Mouse (Mus musculus) liver, adult 2 months (tissue): Measurements from ENCODE around the gene Ppara. TPM values are rescaled to one million over a fixed set of nuclear protein-coding genes. Genes with fewer than 3 reads are reported as not detected.

Source experiments
- DNase-seq: peaks from one replicate; pipeline ENCODE4 v3.0.0-alpha.2; 2011; ENCODE audit warnings: low read depth, low spot score; ENCODE audit errors: extremely low read depth
- H3K27ac ChIP-seq: fragments of 200-500 bp; replicated peaks from 2 replicates; pipeline ENCODE4 v1.5.1; 2012; ENCODE audit warnings: low read depth, mild to moderate bottlenecking, control low read depth, inconsistent platforms, low read length; ENCODE audit not compliant: insufficient read depth
- H3K27me3 ChIP-seq: fragments of 200-500 bp; 2 replicates; pipeline ENCODE4 v1.6.1; 2012; ENCODE audit warnings: mild to moderate bottlenecking, moderate library complexity, low read length, inconsistent platforms; ENCODE audit not compliant: control insufficient read depth, insufficient read depth
- H3K36me3 ChIP-seq: fragments of 200-500 bp; 2 replicates; pipeline ENCODE4 v1.6.1; 2012; ENCODE audit warnings: low read length, inconsistent platforms; ENCODE audit not compliant: control insufficient read depth, insufficient read depth
- H3K4me1 ChIP-seq: fragments of 200-500 bp; 2 replicates; pipeline ENCODE4 v1.6.1; 2011; ENCODE audit warnings: low read length; ENCODE audit not compliant: control insufficient read depth, insufficient read depth
- H3K4me3 ChIP-seq: fragments of 200-500 bp; 2 replicates; pipeline ENCODE4 v1.5.1; 2011; ENCODE audit warnings: low read depth, mild to moderate bottlenecking, control low read depth, low read length, moderate library complexity; ENCODE audit not compliant: insufficient read depth
- H3K79me2 ChIP-seq: fragments of 200-500 bp; 2 replicates; pipeline ENCODE4 v1.6.1; 2012; ENCODE audit warnings: inconsistent platforms, mild to moderate bottlenecking, low read length, moderate library complexity; ENCODE audit not compliant: control insufficient read depth, insufficient read depth
- H3K9ac ChIP-seq: fragments of 200-500 bp; 2 replicates; pipeline ENCODE4 v1.6.1; 2012; ENCODE audit warnings: low read depth, mild to moderate bottlenecking, control low read depth, inconsistent platforms, low read length
- CTCF ChIP-seq: fragments of 200-500 bp; IDR thresholded peaks from 2 replicates; pipeline ENCODE4 v1.5.1; 2011; ENCODE audit warnings: low read depth, low read length, control low read depth
- POLR2A ChIP-seq: fragments of 200-500 bp; IDR thresholded peaks from 2 replicates; pipeline ENCODE4 v1.6.1; 2011; ENCODE audit warnings: low read length, control low read depth; ENCODE audit not compliant: insufficient read depth; ENCODE audit errors: extremely low read depth
- WGBS: fragments of 180-500 bp; shearing (Covaris S2); methylation state at CpG from one replicate; pipeline ENCODE4 v1.1.7; 2018; 5-methylcytosine and 5-hydroxymethylcytosine counted together
- polyA plus RNA-seq: library from polyadenylated mRNA; depleted of rRNA; stranded (reverse); fragments of >200 nt; gene quantifications from 2 replicates; pipeline ENCODE4 v1.2.3, GENCODE M21; 2012
- total RNA-seq: library from RNA; depleted of rRNA; stranded (reverse); fragments of >200 nt; gene quantifications from 2 replicates; pipeline ENCODE4 v1.2.3, GENCODE M21; 2014

Ppara gene
- total and polyA plus RNA-seq, 2 experiments, result 36.2 to 184 TPM

- no peaks in the 10 kb centered on the region for H3K4me1 ChIP-seq
- peaks cover 5% of the 10 kb centered on the region; the same call in 1 of the 2 replicates for H3K79me2 ChIP-seq
- no peak overlapping the region for H3K9ac ChIP-seq
- peaks cover 91% of the 10 kb centered on the region for H3K36me3 ChIP-seq
- H3K27ac ChIP-seq, result no peak overlapping the region
- H3K4me3 ChIP-seq, result no peak overlapping the region
- no peak for TF ChIP-seq CTCF
- no peak for TF ChIP-seq POLR2A
- WGBS, result 78% methylated on average over 6 of the region's 6 CpGs
- DNase-seq, result no peak
- no peaks in the 10 kb centered on the region for H3K27me3 ChIP-seq
These were observed 60.7 kb downstream of the Ppara start for GRCm38 (mm10) chr15:85795516-85795915.

DNA sequence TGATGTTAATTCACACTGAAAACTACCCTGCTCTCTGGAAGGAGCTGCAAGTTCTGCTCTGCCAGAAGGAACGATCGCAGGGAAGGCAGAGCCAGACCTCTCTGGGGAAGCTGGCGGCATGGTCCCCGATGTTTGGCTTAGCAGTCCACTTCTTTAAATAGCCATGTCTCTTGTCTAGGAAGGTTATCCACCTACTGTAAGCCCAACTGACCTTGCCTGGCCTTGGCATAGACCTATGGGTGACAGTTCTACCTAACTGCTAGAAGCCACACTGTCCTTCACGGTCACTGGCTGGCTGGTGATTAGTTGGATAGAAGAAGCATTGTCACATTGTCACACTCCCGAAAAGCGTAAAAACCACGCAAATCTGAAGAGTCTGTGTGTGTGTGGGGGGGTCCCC lies 63.9 kb downstream of the Ppara start:
- H3K27ac ChIP-seq, result no peak overlapping the region

GRCm38 (mm10) chr15:85802931-85803330 lies 68.1 kb downstream of the Ppara start:
- Histone ChIP-seq H3K36me3 (peaks cover 61% of the 10 kb centered on the region), H3K4me1 (no peaks in the 10 kb centered on the region), H3K27me3 (no peaks in the 10 kb centered on the region), H3K27ac (no peak overlapping the region), H3K9ac (no peak overlapping the region), H3K79me2 (no peaks in the 10 kb centered on the region), H3K4me3 (no peak overlapping the region)
- TF ChIP-seq POLR2A, result no peak
- TF ChIP-seq CTCF, result no peak
- WGBS, result 76% methylated on average over 2 of the region's 2 CpGs
- peak; percentile 60 for DNase-seq

More for the DNA sequence above, 63.9 kb downstream of the Ppara start:
- no peaks in the 10 kb centered on the region for H3K27me3 ChIP-seq
- H3K36me3 ChIP-seq, result peaks cover 88% of the 10 kb centered on the region
- no peak for TF ChIP-seq POLR2A
- TF ChIP-seq CTCF, result no peak
- DNase-seq, result no peak
- no peak overlapping the region for H3K4me3 ChIP-seq
- H3K79me2 ChIP-seq, result no peaks in the 10 kb centered on the region; the same call in 1 of the 2 replicates
- H3K4me1 ChIP-seq, result no peaks in the 10 kb centered on the region
- H3K9ac ChIP-seq, result no peak overlapping the region
- WGBS, result 90% methylated on average over 8 of the region's 8 CpGs

- H3K9ac ChIP-seq, result no peak overlapping the region
- TF ChIP-seq POLR2A (no peak), CTCF (no peak)
- no peaks in the 10 kb centered on the region for H3K27me3 ChIP-seq
- DNase-seq, result no peak
- H3K4me1 ChIP-seq, result peaks cover 8% of the 10 kb centered on the region
- H3K79me2 ChIP-seq, result no peaks in the 10 kb centered on the region
- peaks cover 26% of the 10 kb centered on the region for H3K36me3 ChIP-seq
- 34% methylated on average over 4 of the region's 4 CpGs for WGBS
- H3K27ac ChIP-seq, result no peak overlapping the region
- no peak overlapping the region for H3K4me3 ChIP-seq
These were observed 72.1 kb downstream of the Ppara start for GRCm38 (mm10) chr15:85806886-85807285.

DNA sequence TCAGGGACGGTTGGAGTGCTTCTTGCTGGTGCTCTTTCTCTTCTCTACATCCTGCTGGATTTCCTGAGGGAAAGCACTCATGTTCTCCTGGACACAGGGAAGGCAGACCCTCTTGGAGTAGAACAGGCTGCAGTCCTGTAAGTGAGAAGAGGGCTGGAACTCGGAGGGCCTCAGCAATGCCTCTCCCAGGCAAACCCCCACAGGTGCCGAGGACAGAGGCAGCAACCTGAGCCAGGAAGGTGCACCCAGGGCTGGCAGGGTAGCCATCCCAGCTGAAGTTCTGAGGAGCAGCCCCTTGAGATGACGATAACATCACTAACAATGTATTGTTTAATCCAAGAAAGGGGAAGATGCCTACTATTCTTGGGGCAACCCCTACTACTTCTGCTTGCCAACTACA lies 72.6 kb downstream of the Ppara start:
- Histone ChIP-seq H3K36me3 (peaks cover 21% of the 10 kb centered on the region), H3K27me3 (no peaks in the 10 kb centered on the region), H3K79me2 (no peaks in the 10 kb centered on the region), H3K4me1 (peaks cover 8% of the 10 kb centered on the region), H3K9ac (no peak overlapping the region), H3K27ac (no peak overlapping the region), H3K4me3 (no peak overlapping the region)
- DNase-seq, result no peak
- no peak for TF ChIP-seq CTCF
- TF ChIP-seq POLR2A, result no peak
- 64% methylated on average over 4 of the region's 4 CpGs for whole genome bisulfite sequencing

- no peak overlapping the region; the same call in 1 of the 2 replicates for H3K27ac ChIP-seq
- peaks cover 16% of the 10 kb centered on the region for H3K36me3 ChIP-seq
- TF ChIP-seq CTCF (no peak), POLR2A (no peak)
- WGBS, result 57% methylated on average over 6 of the region's 6 CpGs
- H3K4me1 ChIP-seq, result peaks cover 8% of the 10 kb centered on the region
- no peak overlapping the region for H3K9ac ChIP-seq
- H3K79me2 ChIP-seq, result no peaks in the 10 kb centered on the region
- H3K4me3 ChIP-seq, result no peak overlapping the region
- DNase-seq, result no peak
- no peaks in the 10 kb centered on the region for H3K27me3 ChIP-seq
These were observed 73.2 kb downstream of the Ppara start for GRCm38 (mm10) chr15:85808031-85808430.
